ENCODE assay signal across 8 mouse cellular contexts in genomic region chr12:36041703-36042347, GRCm38 (mm10). TPM values are rescaled to one million over a fixed set of nuclear protein-coding genes. Genes with fewer than 3 reads are reported as not detected.
A peak's percentile ranks its signal among the peaks of the same experiment; 100 is the strongest.
DNase-seq lines count a peak whose midpoint lies in the region; ATAC-seq and TF ChIP-seq lines count a peak whose summit lies in the region.

No protein-coding gene starts in this region.

- H3K9me3 ChIP-seq in forebrain, postnatal 0 days (ENCODE audit: low read length) = no peaks in the 10 kb centered on the region
- no peaks in the 10 kb centered on the region for H3K9me3 ChIP-seq in hindbrain, embryonic 11.5 days (ENCODE audit: control insufficient read depth, low read length)

- H3K9ac ChIP-seq in forebrain, postnatal 0 days = peak overlapping the region; percentile 99
- H3K9ac ChIP-seq in hindbrain, embryonic 11.5 days (ENCODE audit: low read depth, low read length) = peak overlapping the region; percentile 99

- H3K4me1 ChIP-seq in forebrain, postnatal 0 days (ENCODE audit: insufficient read depth) = no peaks in the 10 kb centered on the region; the same call in 1 of the 2 replicates
- peaks cover 2% of the 10 kb centered on the region; the same call in 1 of the 2 replicates for H3K4me1 ChIP-seq in hindbrain, embryonic 11.5 days (replicated peaks; ENCODE audit: control insufficient read depth, insufficient read depth, low read length)

- peak overlapping the region; percentile 97 for H3K4me3 ChIP-seq in forebrain, postnatal 0 days (ENCODE audit: low read depth, low read length)
- peak overlapping the region; percentile 95 for H3K4me3 ChIP-seq in hindbrain, embryonic 11.5 days (ENCODE audit: low read depth, low read length)

- under 1% methylated on average over 49 of the region's 50 CpGs for WGBS in forebrain, postnatal 0 days
- WGBS in hindbrain, embryonic 11.5 days = under 1% methylated on average over 50 of the region's 50 CpGs

- ATAC-seq in activated CD4-positive, CD25-positive, alpha-beta regulatory T cell, adult 4 months = peak; percentile 16
- peak; percentile 75 for ATAC-seq in forebrain, postnatal 0 days
- ATAC-seq in hindbrain, embryonic 11.5 days (ENCODE audit: low FRiP score) = peak; percentile 87

- peak overlapping the region; percentile 94 for H3K27ac ChIP-seq in forebrain, postnatal 0 days (ENCODE audit: low read depth, low read length)
- H3K27ac ChIP-seq in hindbrain, embryonic 11.5 days (ENCODE audit: low read depth, low read length) = peak overlapping the region; percentile 83

- peak; percentile 80 for DNase-seq in cerebellum, adult 9-10 months
- DNase-seq in forebrain, postnatal 0 days = peak; percentile 80
- DNase-seq in hindbrain, embryonic 11.5 days (ENCODE audit: low spot score) = peak; percentile 78
- DNase-seq in layer of hippocampus, postnatal 36 days = peak; percentile 60 to 63
- peak; percentile 73 to 80 for DNase-seq in lung, postnatal 4 days
- DNase-seq in right cerebral cortex, adult 2 months (ENCODE audit: low spot score in 2 of 2) = peak; percentile 44 to 60
- DNase-seq in adipocyte (ENCODE audit: low spot score) = no peak

- peak; percentile 58 for TF ChIP-seq CTCF in forebrain, postnatal 0 days (IDR thresholded peaks at IDR 0.05; ENCODE audit: low read depth)

- peak overlapping the region; percentile 52 for H3K4me2 ChIP-seq in forebrain, postnatal 0 days (ENCODE audit: low read depth)
- peak overlapping the region; percentile 43 for H3K4me2 ChIP-seq in hindbrain, embryonic 11.5 days (replicated peaks; ENCODE audit: low read depth, low read length)

- no peaks in the 10 kb centered on the region for H3K36me3 ChIP-seq in forebrain, postnatal 0 days (ENCODE audit: insufficient read depth)
- H3K36me3 ChIP-seq in hindbrain, embryonic 11.5 days (ENCODE audit: control insufficient read depth, insufficient read depth, low read length) = 0 out of 2 replicates have a peak, but pooled peaks cover 1% of the 10 kb centered on the region

- H3K27me3 ChIP-seq in forebrain, postnatal 0 days (ENCODE audit: insufficient read depth, low read length) = no peaks in the 10 kb centered on the region
- no peaks in the 10 kb centered on the region for H3K27me3 ChIP-seq in hindbrain, embryonic 11.5 days (ENCODE audit: control insufficient read depth, insufficient read depth, low read length)

RNA-seq across cellular contexts. Expression of gene Tspan13, which starts 0.5 kb away (rescaled TPM):
- polyA plus RNA-seq in activated CD4-positive, CD25-positive, alpha-beta regulatory T cell, adult 4 months (2017; shearing (Covaris generic)) = 100 to 1,000 TPM; 175 to 254 TPM
- total RNA-seq in forebrain, postnatal 0 days (2014; rRNA removed) = 248 and 300 TPM in 2 replicates
- polyA plus RNA-seq in forebrain, postnatal 0 days (2015; fragmentation: Nextera tagmentation; extraction: Ambion mirVana) = 390 and 428 TPM in 2 replicates
- polyA plus RNA-seq in hindbrain, embryonic 11.5 days (2014; fragmentation: Nextera tagmentation; extraction: Ambion mirVana) = 207 and 229 TPM in 2 replicates
- total RNA-seq in layer of hippocampus, postnatal 36 days (2021) = 100 to 1,000 TPM; 280 to 297 TPM

RNA-seq across cellular contexts. Expression of gene Agr2, which starts 49.1 kb away (rescaled TPM):
- not detected for polyA plus RNA-seq in activated CD4-positive, CD25-positive, alpha-beta regulatory T cell, adult 4 months (2017; shearing (Covaris generic))
- not detected in 2 replicates for total RNA-seq in forebrain, postnatal 0 days (2014; rRNA removed)
- 0.19 and 0.21 TPM in 2 replicates for polyA plus RNA-seq in forebrain, postnatal 0 days (2015; fragmentation: Nextera tagmentation; extraction: Ambion mirVana)
- polyA plus RNA-seq in hindbrain, embryonic 11.5 days (2014; fragmentation: Nextera tagmentation; extraction: Ambion mirVana) = not detected in 2 replicates
- total RNA-seq in layer of hippocampus, postnatal 36 days (2021) = not detected

Comparison
In these comparisons a context has a peak if more than half of its experiments do, and no peak if none do; other contexts are left out.
1. ATAC-seq: peak in every context shown above with its lines; median percentile 87 in hindbrain, embryonic 11.5 days; 75 in forebrain, postnatal 0 days; 16 in activated CD4-positive, CD25-positive, alpha-beta regulatory T cell, adult 4 months.